ENCODE assay signal across 10 mouse cellular contexts in genomic region chr2:53437046-53437815, GRCm38 (mm10).
DNase-seq lines count a peak whose midpoint lies in the region; ATAC-seq lines count a peak whose summit lies in the region.
"Had no signal": no experiment of that assay in that cellular context is flagged by ENCODE, and none has a peak within 500 bp of the region (broad histone marks: within the 10 kb centered on the region; RNA-seq: fewer than 3 reads in every experiment).

No protein-coding gene starts in this region.

- no peak overlapping the region for H3K4me2 ChIP-seq in embryonic facial prominence, embryonic 14.5 days (ENCODE audit: low read depth, low read length)
- peak overlapping the region; percentile 6 for H3K4me2 ChIP-seq in forebrain, embryonic 13.5 days

- ATAC-seq in embryonic facial prominence, embryonic 14.5 days (ENCODE audit: low read depth): peak; percentile 72; the same call in 1 of the 2 replicates
- ATAC-seq in forebrain, embryonic 13.5 days: peak; percentile 96
- ATAC-seq in granulocyte monocyte progenitor cell, adult 5-6 weeks (replicated peaks; ENCODE audit: poor library complexity, severe bottlenecking): no peak
- ATAC-seq in monocyte, adult 5-6 weeks (replicated peaks; ENCODE audit: insufficient number of reproducible peaks, low FRiP score, low TSS enrichment, poor library complexity, severe bottlenecking): no peak

- WGBS in embryonic facial prominence, embryonic 14.5 days: 71% methylated on average over 5 of the region's 5 CpGs
- WGBS in embryonic facial prominence, embryonic 10.5 days: 82% methylated on average over 5 of the region's 5 CpGs
- WGBS in forebrain, embryonic 13.5 days: 30% methylated on average over 5 of the region's 5 CpGs

- H3K36me3 ChIP-seq in embryonic facial prominence, embryonic 14.5 days (ENCODE audit: control insufficient read depth, insufficient read depth, low read length): no peaks in the 10 kb centered on the region
- H3K36me3 ChIP-seq in embryonic facial prominence, embryonic 10.5 days (replicated peaks): no peaks in the 10 kb centered on the region
- H3K36me3 ChIP-seq in forebrain, embryonic 13.5 days (ENCODE audit: poor library complexity, severe bottlenecking): no peaks in the 10 kb centered on the region

- no peaks in the 10 kb centered on the region for H3K4me1 ChIP-seq in embryonic facial prominence, embryonic 14.5 days (ENCODE audit: control insufficient read depth, insufficient read depth, low read length)
- no peaks in the 10 kb centered on the region for H3K4me1 ChIP-seq in embryonic facial prominence, embryonic 10.5 days
- peaks cover 24% of the 10 kb centered on the region for H3K4me1 ChIP-seq in forebrain, embryonic 13.5 days

- no peaks in the 10 kb centered on the region for H3K27me3 ChIP-seq in embryonic facial prominence, embryonic 14.5 days (replicated peaks; ENCODE audit: control insufficient read depth, insufficient read depth, low read length)
- no peaks in the 10 kb centered on the region for H3K27me3 ChIP-seq in embryonic facial prominence, embryonic 10.5 days (replicated peaks; ENCODE audit: low read depth, poor library complexity, severe bottlenecking)
- H3K27me3 ChIP-seq in forebrain, embryonic 13.5 days: no peaks in the 10 kb centered on the region

- no peak overlapping the region for H3K9ac ChIP-seq in embryonic facial prominence, embryonic 14.5 days (ENCODE audit: low read depth, low read length)
- no peak overlapping the region for H3K9ac ChIP-seq in forebrain, embryonic 13.5 days

- no peak overlapping the region for H3K27ac ChIP-seq in embryonic facial prominence, embryonic 14.5 days (replicated peaks; ENCODE audit: low read depth, low read length)
- H3K27ac ChIP-seq in embryonic facial prominence, embryonic 10.5 days (replicated peaks): no peak overlapping the region
- peak overlapping the region; percentile 75 for H3K27ac ChIP-seq in forebrain, embryonic 13.5 days

- DNase-seq in embryonic facial prominence, embryonic 14.5 days (ENCODE audit: low spot score): peak; percentile 63
- no peak for DNase-seq in embryonic facial prominence, embryonic 10.5 days (ENCODE audit: low spot score)
- DNase-seq in layer of hippocampus, adult 9-10 months (ENCODE audit: low spot score): peak; percentile 56
- DNase-seq in retina, adult 2 months (ENCODE audit: low read depth, low spot score): peak; percentile 16
- no peak for DNase-seq in kidney, postnatal 25 days
- DNase-seq: kidney, adult 2 months; thymus, adult 18-20 months had no signal

- H3K4me3 ChIP-seq in embryonic facial prominence, embryonic 14.5 days (ENCODE audit: low read depth, low read length): no peak overlapping the region
- no peak overlapping the region for H3K4me3 ChIP-seq in embryonic facial prominence, embryonic 10.5 days
- no peak overlapping the region for H3K4me3 ChIP-seq in forebrain, embryonic 13.5 days

- no peaks in the 10 kb centered on the region for H3K9me3 ChIP-seq in embryonic facial prominence, embryonic 14.5 days (ENCODE audit: control insufficient read depth, low read length)
- H3K9me3 ChIP-seq in embryonic facial prominence, embryonic 10.5 days: no peaks in the 10 kb centered on the region
- H3K9me3 ChIP-seq in forebrain, embryonic 13.5 days (replicated peaks): no peaks in the 10 kb centered on the region

Comparison
In these comparisons a context has a peak if more than half of its experiments do, and no peak if none do; other contexts are left out.
1. DNase-seq: peak in embryonic facial prominence, embryonic 14.5 days (single experiment), layer of hippocampus, adult 9-10 months (single experiment) and retina, adult 2 months (single experiment); none in embryonic facial prominence, embryonic 10.5 days (single experiment) and kidney, postnatal 25 days (0 of 2).
2. ATAC-seq: peak in embryonic facial prominence, embryonic 14.5 days (single experiment) and forebrain, embryonic 13.5 days (single experiment); none in granulocyte monocyte progenitor cell, adult 5-6 weeks (single experiment) and monocyte, adult 5-6 weeks (single experiment).